Mouse (Mus musculus) frontal cortex, adult (tissue): ENCODE data around the gene Zim1.

Source experiments
- ATAC-seq: cut with Nextera tagmentation; 2 replicates; pipeline ENCODE4 v1.9.2; 2017; ENCODE audit warnings: mild to moderate bottlenecking, moderate library complexity, mixed read lengths; ENCODE audit not compliant: low TSS enrichment

Zim1 gene

GRCm38 (mm10) chr7:6651221-6651620, 45.0 kb downstream of the Zim1 start:
- no peak for ATAC-seq

- ATAC-seq: no peak
Measured at GRCm38 (mm10) chr7:6650526-6650925, 45.7 kb downstream of the Zim1 start.

- ATAC-seq: no peak
Measured at GRCm38 (mm10) chr7:6645821-6646220, 50.4 kb downstream of the Zim1 start.

GRCm38 (mm10) chr7:6638076-6638475, 58.2 kb downstream of the Zim1 start:
- no peak for ATAC-seq

- ATAC-seq: no peak
Measured at GRCm38 (mm10) chr7:6636741-6637140, 59.5 kb downstream of the Zim1 start.

- no peak for ATAC-seq
Measured at GRCm38 (mm10) chr7:6635831-6636230, 60.4 kb downstream of the Zim1 start.
